13 mouse cellular contexts compared by ENCODE assay signal in genomic region chr13:58541620-58542019, GRCm38 (mm10).
"Had no signal": no experiment of that assay in that cellular context is flagged by ENCODE, and none has a peak within 500 bp of the region (broad histone marks: within the 10 kb centered on the region; RNA-seq: fewer than 3 reads in every experiment).

No protein-coding gene starts in this region.

- H3K27ac ChIP-seq: midbrain, embryonic 10.5 days; midbrain, embryonic 12.5 days; neural tube, embryonic 12.5 days; stomach, embryonic 15.5 days; stomach, postnatal 0 days had no signal

- H3K36me3 ChIP-seq: midbrain, embryonic 10.5 days; midbrain, embryonic 12.5 days; neural tube, embryonic 12.5 days; stomach, embryonic 15.5 days had no signal

- DNase-seq: lung, adult 18-20 months; lung, postnatal 10 days; lung, postnatal 4 days; midbrain, embryonic 14.5 days; right cerebral cortex, postnatal 14 days; thymus, adult 2 months; thymus, postnatal 36 days had no signal

- H3K4me1 ChIP-seq: neural tube, embryonic 12.5 days; stomach, embryonic 15.5 days had no signal

- H3K9ac ChIP-seq: lung, embryonic 14.5 days; midbrain, embryonic 12.5 days; neural tube, embryonic 12.5 days; stomach, embryonic 15.5 days had no signal

- H3K4me2 ChIP-seq: lung, embryonic 14.5 days; midbrain, embryonic 12.5 days; neural tube, embryonic 12.5 days; stomach, embryonic 15.5 days had no signal

- H3K9me3 ChIP-seq: midbrain, embryonic 10.5 days; midbrain, embryonic 12.5 days; neural tube, embryonic 12.5 days; stomach, embryonic 15.5 days had no signal

- H3K27me3 ChIP-seq: midbrain, embryonic 12.5 days; neural tube, embryonic 12.5 days; stomach, embryonic 15.5 days had no signal

- H3K4me3 ChIP-seq: midbrain, embryonic 10.5 days; midbrain, embryonic 12.5 days; neural tube, embryonic 12.5 days; stomach, embryonic 15.5 days had no signal
